Mouse (Mus musculus): ENCODE measurements around the gene BC030499. TPM values are rescaled to one million over a fixed set of nuclear protein-coding genes. Genes with fewer than 3 reads are reported as not detected.

BC030499 gene
- total RNA-seq, 2 experiments from 2014 or later: 0.36 to 0.59 TPM

Other genes with a start within 250 kb of the BC030499 start
- 10 to 100 TPM; 17.8 to 21.6 TPM for gene Eral1, start 210.5 kb upstream of the BC030499 start, total RNA-seq (2021)
- 1 to 10 TPM; 7.8 to 9.8 TPM for gene Fam222b, start 196.2 kb upstream of the BC030499 start, total RNA-seq (2021)
- 10 to 100 TPM; 15.7 to 22.6 TPM for gene Traf4, start 125.3 kb upstream of the BC030499 start, total RNA-seq (2021)
- gene Nek8, start 114.2 kb upstream of the BC030499 start, total RNA-seq (2021): 1 to 10 TPM; 3.1 to 3.7 TPM
- gene Tlcd1, start 114.1 kb upstream of the BC030499 start, total RNA-seq (2021): 10 to 100 TPM in 1 of 2 experiments, 1 to 10 TPM in 1; 7.4 to 11.9 TPM
- 1,000 to 10,000 TPM; 1,328 to 1,362 TPM for gene Rpl23a, start 107.3 kb upstream of the BC030499 start, total RNA-seq (2021)
- 10 to 100 TPM; 21.7 to 25.4 TPM for gene Rab34, start 102.4 kb upstream of the BC030499 start, total RNA-seq (2021)
- gene Proca1, start 97.4 kb upstream of the BC030499 start, total RNA-seq (2021): 1 to 10 TPM; 1.1 to 1.2 TPM
- gene Sdf2, start 45.1 kb upstream of the BC030499 start, total RNA-seq (2021): 10 to 100 TPM; 47.5 to 48.2 TPM
- gene Supt6, start 44.9 kb upstream of the BC030499 start, total RNA-seq (2021): 10 to 100 TPM; 30.3 to 35.3 TPM
- gene 2610507B11Rik, start 29.1 kb upstream of the BC030499 start, total RNA-seq (2021): 100 to 1,000 TPM; 136 to 138 TPM
- gene Spag5, start 10.7 kb downstream of the BC030499 start, total RNA-seq (2021): 10 to 100 TPM in 1 of 2 experiments, 1 to 10 TPM in 1; 7.1 to 11.3 TPM
- 1 to 10 TPM; 1.9 to 2.0 TPM for gene Aldoc, start 32.1 kb downstream of the BC030499 start, total RNA-seq (2021)
- gene Pigs, start 37.6 kb downstream of the BC030499 start, total RNA-seq (2021): 10 to 100 TPM; 24.9 to 25.5 TPM
- gene Unc119, start 52.6 kb downstream of the BC030499 start, total RNA-seq (2021): 10 to 100 TPM; 26.2 to 28.4 TPM
- gene Foxn1, start 95.7 kb downstream of the BC030499 start, total RNA-seq (2021): not detected
- not detected for gene Slc13a2, start 131.4 kb downstream of the BC030499 start, total RNA-seq (2021)
- 1 to 10 TPM; 1.6 to 2.8 TPM for gene Slc46a1, start 174.9 kb downstream of the BC030499 start, total RNA-seq (2021)
- 1 to 10 TPM; 1.2 to 1.7 TPM for gene Sarm1, start 206.9 kb downstream of the BC030499 start, total RNA-seq (2021)
- gene Vtn, start 208.2 kb downstream of the BC030499 start, total RNA-seq (2021): 10 to 100 TPM; 29.8 to 39.0 TPM
- not detected for gene Sebox, start 212.6 kb downstream of the BC030499 start, total RNA-seq (2021)
- gene Tmem199, start 221.3 kb downstream of the BC030499 start, total RNA-seq (2021): 10 to 100 TPM; 14.2 to 16.3 TPM
- gene Poldip2, start 221.4 kb downstream of the BC030499 start, total RNA-seq (2021): 100 to 1,000 TPM in 1 of 2 experiments, 10 to 100 TPM in 1; 99.9 to 109 TPM
- 10 to 100 TPM; 39.3 to 42.6 TPM for gene Tnfaip1, start 245.5 kb downstream of the BC030499 start, total RNA-seq (2021)
- 10 to 100 TPM; 28.0 to 39.1 TPM for gene Ift20, start 245.5 kb downstream of the BC030499 start, total RNA-seq (2021)

Measured in gastrocnemius, postnatal 10 days (tissue).